Mouse (Mus musculus) CH12.LX (cell line): ENCODE results near the gene Catip. TPM values are rescaled to one million over a fixed set of nuclear protein-coding genes. Genes with fewer than 3 reads are reported as not detected.

Experiments
- DNase-seq: peaks from one replicate; pipeline ENCODE4 v3.0.0-alpha.2; 2013; ENCODE audit errors: extremely low read depth
- H3K27ac ChIP-seq: 2 replicates; pipeline ENCODE4 v1.5.1; 2012; ENCODE audit warnings: low read depth, mild to moderate bottlenecking, control low read depth, moderate library complexity; ENCODE audit not compliant: insufficient read depth
- H3K27me3 ChIP-seq: replicated peaks from 2 replicates; pipeline ENCODE3; 2012; ENCODE audit warnings: inconsistent platforms
- H3K36me3 ChIP-seq, 2 experiments: replicated peaks in 1 of 2; 2 replicates each; pipeline versions ENCODE3 to v1.6.1; 2012; ENCODE audit warnings: inconsistent platforms in 1 of 2, low read length in 1 of 2, mild to moderate bottlenecking in 1 of 2, mixed read lengths in 1 of 2, moderate library complexity in 1 of 2; ENCODE audit not compliant: control insufficient read depth in 1 of 2, insufficient read depth in 1 of 2
- H3K4me1 ChIP-seq, 2 experiments: 2 replicates each; pipeline ENCODE4 v1.6.1; 2012; ENCODE audit warnings: inconsistent platforms in 1 of 2, moderate library complexity in 1 of 2; ENCODE audit not compliant: insufficient read depth in 2 of 2, control insufficient read depth in 1 of 2
- H3K4me2 ChIP-seq: 2 replicates; pipeline ENCODE4 v1.6.1; 2012; ENCODE audit warnings: low read depth, mild to moderate bottlenecking, control low read depth; ENCODE audit not compliant: poor library complexity, insufficient read depth, severe bottlenecking
- H3K4me3 ChIP-seq, 3 experiments: fragments of 150-350 bp in 1 of 3; sonication (generic) in 1 of 3; replicated peaks in 1 of 3; 2 replicates each; pipeline versions ENCODE3 to v1.5.1; 2011 to 2012; ENCODE audit warnings: low read depth in 2 of 3, low read length in 2 of 3, mild to moderate bottlenecking in 2 of 3, moderate library complexity in 2 of 3, control low read depth in 1 of 3, improper control_type of control experiment in 1 of 3, inconsistent platforms in 1 of 3, mixed read lengths in 1 of 3; ENCODE audit not compliant: poor library complexity in 1 of 3
- H3K79me2 ChIP-seq: replicated peaks from 2 replicates; pipeline ENCODE4 v1.6.1; 2012; ENCODE audit warnings: mild to moderate bottlenecking, moderate library complexity; ENCODE audit not compliant: control insufficient read depth, poor library complexity, insufficient read depth, severe bottlenecking; ENCODE audit errors: extremely low read depth
- H3K9ac ChIP-seq: 2 replicates; pipeline ENCODE4 v1.6.1; 2012; ENCODE audit warnings: low read depth, mild to moderate bottlenecking, control low read depth, moderate library complexity; ENCODE audit not compliant: insufficient read depth
- H3K9me3 ChIP-seq: replicated peaks from 2 replicates; pipeline ENCODE3; 2012; ENCODE audit warnings: low read length, inconsistent platforms, mixed read lengths
- BHLHE40 ChIP-seq: IDR thresholded peaks from 2 replicates; pipeline ENCODE4 v1.6.1; 2011; ENCODE audit warnings: mild to moderate bottlenecking, low read depth, low read length, improper control_type of control experiment
- CHD1 ChIP-seq: IDR thresholded peaks from 2 replicates; pipeline ENCODE4 v1.6.1; 2012; ENCODE audit warnings: low read depth, low read length, improper control_type of control experiment, inconsistent platforms
- CHD2 ChIP-seq: IDR thresholded peaks from 2 replicates; pipeline ENCODE4 v1.6.1; 2011; ENCODE audit warnings: low read length, improper control_type of control experiment
- CTCF ChIP-seq, 2 experiments: IDR thresholded peaks in 1 of 2; conservative IDR thresholded peaks in 1 of 2; 2 replicates each; pipeline ENCODE4 v1.5.1; 2011 to 2012; ENCODE audit warnings: low read depth in 2 of 2, low read length in 2 of 2, improper control_type of control experiment in 1 of 2, inconsistent platforms in 1 of 2, mild to moderate bottlenecking in 1 of 2, moderate library complexity in 1 of 2
- E2F4 ChIP-seq: IDR thresholded peaks from 2 replicates; pipeline ENCODE4 v1.6.1; 2011; ENCODE audit warnings: low read depth, low read length, improper control_type of control experiment; ENCODE audit not compliant: insufficient replicate concordance
- ELF1 ChIP-seq: IDR thresholded peaks from 2 replicates; pipeline ENCODE4 v1.6.1; 2014; ENCODE audit warnings: low read depth, mild to moderate bottlenecking, inconsistent platforms, low read length, improper control_type of control experiment
- EP300 ChIP-seq: IDR thresholded peaks from 2 replicates; pipeline ENCODE4 v1.6.1; 2011; ENCODE audit warnings: low read length, improper control_type of control experiment
- ETS1 ChIP-seq: conservative IDR thresholded peaks from 2 replicates; pipeline ENCODE4 v1.6.1; 2012; ENCODE audit warnings: low read depth, mild to moderate bottlenecking, inconsistent platforms, low read length, improper control_type of control experiment, moderate library complexity
- GABPA ChIP-seq: IDR thresholded peaks from 2 replicates; pipeline ENCODE4 v1.6.1; 2012; ENCODE audit warnings: low read depth, low read length, improper control_type of control experiment, inconsistent platforms; ENCODE audit not compliant: insufficient replicate concordance
- HCFC1 ChIP-seq: IDR thresholded peaks from 2 replicates; pipeline ENCODE4 v1.6.1; 2012; ENCODE audit warnings: low read depth, mild to moderate bottlenecking, inconsistent platforms, low read length, improper control_type of control experiment
- IRF4 ChIP-seq: IDR thresholded peaks from 2 replicates; pipeline ENCODE4 v1.6.1; 2014; ENCODE audit warnings: low read depth, mild to moderate bottlenecking, inconsistent platforms, low read length, improper control_type of control experiment
- JUN ChIP-seq: IDR thresholded peaks from 2 replicates; pipeline ENCODE4 v1.6.1; 2011; ENCODE audit warnings: low read depth, mild to moderate bottlenecking, low read length, improper control_type of control experiment, moderate library complexity; ENCODE audit not compliant: insufficient read depth
- JUND ChIP-seq: conservative IDR thresholded peaks from 2 replicates; pipeline ENCODE4 v1.6.1; 2011; ENCODE audit warnings: low read depth, low read length, improper control_type of control experiment
- KAT2A ChIP-seq: IDR thresholded peaks from 2 replicates; pipeline ENCODE4 v1.6.1; 2012; ENCODE audit warnings: low read length, improper control_type of control experiment, inconsistent platforms; ENCODE audit not compliant: insufficient replicate concordance
- MAFK ChIP-seq: IDR thresholded peaks from 2 replicates; pipeline ENCODE4 v1.6.1; 2011; ENCODE audit warnings: low read length, improper control_type of control experiment; ENCODE audit not compliant: insufficient replicate concordance
- MAX ChIP-seq: IDR thresholded peaks from 2 replicates; pipeline ENCODE4 v1.6.1; 2011; ENCODE audit warnings: low read length, improper control_type of control experiment
- MAZ ChIP-seq: IDR thresholded peaks from 2 replicates; pipeline ENCODE4 v1.6.1; 2012; ENCODE audit warnings: low read depth, mild to moderate bottlenecking, inconsistent platforms, low read length, improper control_type of control experiment, moderate library complexity
- MEF2A ChIP-seq: IDR thresholded peaks from 2 replicates; pipeline ENCODE4 v1.6.1; 2014; ENCODE audit warnings: low read depth, mild to moderate bottlenecking, inconsistent platforms, low read length, improper control_type of control experiment, borderline replicate concordance
- MXI1 ChIP-seq: IDR thresholded peaks from 2 replicates; pipeline ENCODE4 v1.6.1; 2011; ENCODE audit warnings: mild to moderate bottlenecking, low read depth, low read length, improper control_type of control experiment
- MYC ChIP-seq: IDR thresholded peaks from 2 replicates; pipeline ENCODE4 v1.6.1; 2011; ENCODE audit warnings: low read depth, mild to moderate bottlenecking, improper control_type of control experiment, low read length
- NELFE ChIP-seq: IDR thresholded peaks from 2 replicates; pipeline ENCODE4 v1.6.1; 2011; ENCODE audit warnings: low read depth, low read length, improper control_type of control experiment
- NRF1 ChIP-seq: IDR thresholded peaks from 2 replicates; pipeline ENCODE4 v1.6.1; 2014; ENCODE audit warnings: low read depth, mild to moderate bottlenecking, inconsistent platforms, low read length, improper control_type of control experiment, moderate library complexity
- PAX5 ChIP-seq: IDR thresholded peaks from 2 replicates; pipeline ENCODE4 v1.6.1; 2012; ENCODE audit warnings: low read length, inconsistent platforms, mixed read lengths
- POLR2A ChIP-seq: IDR thresholded peaks from 2 replicates; pipeline ENCODE4 v1.6.1; 2011; ENCODE audit warnings: low read depth, mild to moderate bottlenecking, improper control_type of control experiment, low read length
- POLR2AphosphoS2 ChIP-seq: IDR thresholded peaks from 2 replicates; pipeline ENCODE4 v1.6.1; 2011; ENCODE audit warnings: low read depth, low read length, improper control_type of control experiment
- RAD21 ChIP-seq: IDR thresholded peaks from 2 replicates; pipeline ENCODE4 v1.6.1; 2011; ENCODE audit warnings: low read depth, mild to moderate bottlenecking, low read length, improper control_type of control experiment, moderate library complexity
- RCOR1 ChIP-seq: conservative IDR thresholded peaks from 2 replicates; pipeline ENCODE4 v1.6.1; 2012; ENCODE audit warnings: low read depth, mild to moderate bottlenecking, inconsistent platforms, low read length, improper control_type of control experiment
- SIN3A ChIP-seq: IDR thresholded peaks from 2 replicates; pipeline ENCODE4 v1.6.1; 2012; ENCODE audit warnings: low read length, improper control_type of control experiment, inconsistent platforms
- SMC3 ChIP-seq: IDR thresholded peaks from 2 replicates; pipeline ENCODE4 v1.6.1; 2011; ENCODE audit warnings: low read depth, low read length, improper control_type of control experiment
- TBP ChIP-seq: conservative IDR thresholded peaks from 2 replicates; pipeline ENCODE4 v1.6.1; 2011; ENCODE audit warnings: low read depth, low read length, improper control_type of control experiment
- TCF12 ChIP-seq: IDR thresholded peaks from 2 replicates; pipeline ENCODE4 v1.6.1; 2014; ENCODE audit warnings: low read depth, mild to moderate bottlenecking, inconsistent platforms, low read length, improper control_type of control experiment
- UBTF ChIP-seq: IDR thresholded peaks from 2 replicates; pipeline ENCODE4 v1.6.1; 2012; ENCODE audit warnings: low read depth, mild to moderate bottlenecking, inconsistent platforms, low read length, improper control_type of control experiment, moderate library complexity
- USF1 ChIP-seq: IDR thresholded peaks from 2 replicates; pipeline ENCODE4 v1.6.1; 2014; ENCODE audit warnings: low read depth, mild to moderate bottlenecking, inconsistent platforms, low read length, improper control_type of control experiment
- USF2 ChIP-seq: conservative IDR thresholded peaks from 2 replicates; pipeline ENCODE4 v1.6.1; 2011; ENCODE audit warnings: low read depth, low read length, improper control_type of control experiment
- ZC3H11A ChIP-seq: IDR thresholded peaks from 2 replicates; pipeline ENCODE4 v1.6.1; 2012; ENCODE audit warnings: low read depth, mild to moderate bottlenecking, inconsistent platforms, low read length, improper control_type of control experiment
- ZKSCAN1 ChIP-seq: IDR thresholded peaks from 2 replicates; pipeline ENCODE4 v1.6.1; 2012; ENCODE audit warnings: low read depth, inconsistent platforms, low read length, improper control_type of control experiment, borderline replicate concordance
- ZMIZ1 ChIP-seq: IDR thresholded peaks from 2 replicates; pipeline ENCODE4 v1.6.1; 2012; ENCODE audit warnings: low read depth, mild to moderate bottlenecking, inconsistent platforms, low read length, improper control_type of control experiment
- ZNF384 ChIP-seq: IDR thresholded peaks from 2 replicates; pipeline ENCODE4 v1.6.1; 2012; ENCODE audit warnings: low read depth, low read length, improper control_type of control experiment, inconsistent platforms
- dilution Hi-C: fragments of 300-500 bp; cut with MboI; formaldehyde crosslinking; loops from 2 replicates; pipeline ENCODE4 v1.14.3; 2020; ENCODE audit warnings: low sequenced_read_pairs; ENCODE audit not compliant: extremely low pct_unique_long_range_greater_than_20kb, extremely low pct_ligation_motif_present
- in situ Hi-C: fragments of 300-500 bp; cut with MboI; formaldehyde crosslinking; loops from 3 replicates; pipeline ENCODE4 v1.14.3; 2019; ENCODE audit warnings: low sequenced_read_pairs, low pct_ligation_motif_present, low pct_unique_long_range_greater_than_20kb, mixed read lengths
- polyA plus RNA-seq: library from polyadenylated mRNA; unstranded; fragments of >175 nt; gene quantifications from 2 replicates; pipeline ENCODE4 v1.2.1, GENCODE M21; 2012; ENCODE audit warnings: low read depth; ENCODE audit not compliant: insufficient read length
- total RNA-seq, 2 experiments: library from RNA; depleted of rRNA; stranded (reverse); fragments of 300-350 nt in 1 of 2; fragments of >200 nt in 1 of 2; gene quantifications; 2 replicates each; pipeline ENCODE4 v1.2.3; 2012 to 2014

Catip gene
- total and polyA plus RNA-seq, 3 experiments = 0.11 to 2.6 (median 0.30) TPM

GRCm38 (mm10) chr1:74379058-74379504 lies 17.2 kb downstream of the Catip start:
- Histone ChIP-seq H3K4me3 (peak overlapping the region in 1 of 3 experiments; percentile 27), H3K4me1 (peaks cover 52 to 83% of the 10 kb centered on the region in 2 experiments), H3K27ac (peak overlapping the region; percentile 93), H3K9me3 (no peaks in the 10 kb centered on the region), H3K4me2 (peak overlapping the region; percentile 59), H3K27me3 (no peaks in the 10 kb centered on the region)
- dilution Hi-C loops = no loop called here
- no peak for TF ChIP-seq NRF1
- TF ChIP-seq UBTF = peak; percentile 74; the same call in 1 of the 2 replicates
- no peak for TF ChIP-seq E2F4
- peak; percentile 32; the same call in 1 of the 2 replicates for TF ChIP-seq MYC
- peak; percentile 82 for TF ChIP-seq MAZ
- TF ChIP-seq PAX5 = no peak
- no peak; the same call in 1 of the 2 replicates for TF ChIP-seq CHD1
- peak; percentile 79 for TF ChIP-seq SIN3A
- 0 out of 2 replicates have a peak, but pooled peaks have one; percentile 54 for TF ChIP-seq MAFK
- peak; percentile 60; the same call in 1 of the 2 replicates for TF ChIP-seq TBP
- no peak; the same call in 1 of the 2 replicates for TF ChIP-seq SMC3
- TF ChIP-seq NELFE = peak; percentile 51; the same call in 1 of the 2 replicates
- peak; percentile 88 for TF ChIP-seq IRF4
- TF ChIP-seq RCOR1 = peak; percentile 94
- 0 out of 2 replicates have a peak, but pooled peaks have one; percentile 3 for TF ChIP-seq JUN
- no peak for TF ChIP-seq ZC3H11A
- TF ChIP-seq ELF1 = peak; percentile 6; the same call in 1 of the 2 replicates
- peak; percentile 94 for TF ChIP-seq BHLHE40
- no peak for TF ChIP-seq CTCF (conservative IDR thresholded peaks at IDR 0.05 in 1 of 2, IDR thresholded peaks at IDR 0.05 in 1 of 2; ENCODE audit: low read depth in 2 of 2, low read length in 2 of 2)
- 0 out of 2 replicates have a peak, but pooled peaks have one; percentile 50 for TF ChIP-seq MEF2A
- peak; percentile 92 for TF ChIP-seq ETS1
- TF ChIP-seq MXI1 = peak; percentile 52; the same call in 1 of the 2 replicates
- peak; percentile 77 for TF ChIP-seq MAX
- TF ChIP-seq KAT2A = no peak
- TF ChIP-seq ZNF384 = peak; percentile 88
- no peak for TF ChIP-seq ZKSCAN1
- no peak for TF ChIP-seq POLR2AphosphoS2
- TF ChIP-seq RAD21 = no peak
- no peak for TF ChIP-seq USF1
- no peak for TF ChIP-seq USF2
- TF ChIP-seq GABPA = no peak
- TF ChIP-seq JUND = 0 out of 2 replicates have a peak, but pooled peaks have one; percentile 21
- peak; percentile 86 for TF ChIP-seq CHD2
- peak; percentile 62 for TF ChIP-seq TCF12
- peak; percentile 79 for TF ChIP-seq EP300
- peak; percentile 72; the same call in 1 of the 2 replicates for TF ChIP-seq ZMIZ1
- peak; percentile 42; the same call in 1 of the 2 replicates for TF ChIP-seq POLR2A
- 0 out of 2 replicates have a peak, but pooled peaks have one; percentile 44 for TF ChIP-seq HCFC1
- TF ChIP-seq, all 38 proteins: peak for 24
- in situ Hi-C loops = no loop called here
- Histone ChIP-seq H3K79me2 (no peaks in the 10 kb centered on the region), H3K9ac (peak overlapping the region; percentile 33; the same call in 1 of the 2 replicates), H3K36me3 (peaks cover 0 to 10% of the 10 kb centered on the region in 2 experiments)
- peak; percentile 74 for DNase-seq
